Mouse (Mus musculus): ENCODE data around the gene Tnnt3. TPM values are rescaled to one million over a fixed set of nuclear protein-coding genes. Genes with fewer than 3 reads are reported as not detected.

Gene Tnnt3
- polyA plus RNA-seq, 1 experiment, result 48.3 TPM

GRCm38 (mm10) chr7:142560942-142561855, 62.6 kb downstream of the Tnnt3 start:
- 53% methylated on average over 18 of the region's 18 CpGs for WGBS
- no peak for DNase-seq
- H3K27ac ChIP-seq (ENCODE audit: insufficient read depth, low read depth, low read length), result no peak overlapping the region

GRCm38 (mm10) chr7:142561856-142562404, 63.3 kb downstream of the Tnnt3 start:
- no peak overlapping the region for H3K27ac ChIP-seq (ENCODE audit: insufficient read depth, low read depth, low read length)
- TF ChIP-seq CTCF (conservative IDR thresholded peaks at IDR 0.05; ENCODE audit: insufficient read depth, insufficient read length, low read depth, low read length), result no peak
- TF ChIP-seq POLR2A (IDR thresholded peaks at IDR 0.05; ENCODE audit: low read depth, low read length), result no peak

More at GRCm38 (mm10) chr7:142560942-142561855, 62.6 kb downstream of the Tnnt3 start:
- Histone ChIP-seq H3K4me3 (ENCODE audit: insufficient read depth, low read depth, low read length) (no peak overlapping the region), H3K27me3 (replicated peaks; ENCODE audit: control insufficient read depth, insufficient read depth, low read length) (no peaks in the 10 kb centered on the region), H3K4me1 (ENCODE audit: control insufficient read depth, insufficient read depth, low read length) (no peaks in the 10 kb centered on the region), H3K36me3 (ENCODE audit: control insufficient read depth, insufficient read depth, low read length) (no peaks in the 10 kb centered on the region)
- no peak for TF ChIP-seq CTCF (conservative IDR thresholded peaks at IDR 0.05; ENCODE audit: insufficient read depth, insufficient read length, low read depth, low read length)
- TF ChIP-seq POLR2A (IDR thresholded peaks at IDR 0.05; ENCODE audit: low read depth, low read length), result no peak

GRCm38 (mm10) chr7:142563168-142563567, 64.5 kb downstream of the Tnnt3 start:
- Histone ChIP-seq H3K27me3 (replicated peaks; ENCODE audit: control insufficient read depth, insufficient read depth, low read length) (no peaks in the 10 kb centered on the region), H3K4me3 (ENCODE audit: insufficient read depth, low read depth, low read length) (no peak overlapping the region), H3K36me3 (ENCODE audit: control insufficient read depth, insufficient read depth, low read length) (no peaks in the 10 kb centered on the region), H3K4me1 (ENCODE audit: control insufficient read depth, insufficient read depth, low read length) (no peaks in the 10 kb centered on the region), H3K27ac (ENCODE audit: insufficient read depth, low read depth, low read length) (no peak overlapping the region)
- no peak for TF ChIP-seq CTCF (conservative IDR thresholded peaks at IDR 0.05; ENCODE audit: insufficient read depth, insufficient read length, low read depth, low read length)
- TF ChIP-seq POLR2A (IDR thresholded peaks at IDR 0.05; ENCODE audit: low read depth, low read length), result no peak
- whole genome bisulfite sequencing, result 72% methylated on average over 6 of the region's 6 CpGs
- DNase-seq, result no peak

More at GRCm38 (mm10) chr7:142561856-142562404, 63.3 kb downstream of the Tnnt3 start:
- Histone ChIP-seq H3K4me3 (ENCODE audit: insufficient read depth, low read depth, low read length) (no peak overlapping the region), H3K4me1 (ENCODE audit: control insufficient read depth, insufficient read depth, low read length) (no peaks in the 10 kb centered on the region), H3K36me3 (ENCODE audit: control insufficient read depth, insufficient read depth, low read length) (no peaks in the 10 kb centered on the region), H3K27me3 (replicated peaks; ENCODE audit: control insufficient read depth, insufficient read depth, low read length) (no peaks in the 10 kb centered on the region)
- no peak for DNase-seq
- WGBS, result 70% methylated on average over 4 of the region's 4 CpGs

- Histone ChIP-seq H3K27ac (ENCODE audit: insufficient read depth, low read depth, low read length) (no peak overlapping the region), H3K4me1 (ENCODE audit: control insufficient read depth, insufficient read depth, low read length) (no peaks in the 10 kb centered on the region), H3K36me3 (ENCODE audit: control insufficient read depth, insufficient read depth, low read length) (no peaks in the 10 kb centered on the region), H3K27me3 (replicated peaks; ENCODE audit: control insufficient read depth, insufficient read depth, low read length) (no peaks in the 10 kb centered on the region), H3K4me3 (ENCODE audit: insufficient read depth, low read depth, low read length) (no peak overlapping the region)
- TF ChIP-seq CTCF (conservative IDR thresholded peaks at IDR 0.05; ENCODE audit: insufficient read depth, insufficient read length, low read depth, low read length) (no peak), POLR2A (IDR thresholded peaks at IDR 0.05; ENCODE audit: low read depth, low read length) (no peak)
- WGBS, result 49% methylated on average over 11 of the region's 11 CpGs
- DNase-seq, result peak; percentile 5
Observed at GRCm38 (mm10) chr7:142564955-142565643, 66.5 kb downstream of the Tnnt3 start.

Other genes starting within 250 kb of the Tnnt3 start
- gene Gm2431, start 240.5 kb upstream of the Tnnt3 start, polyA plus RNA-seq (2012; rRNA removed), result not detected in 2 replicates
- gene Gm4559, start 224.5 kb upstream of the Tnnt3 start, polyA plus RNA-seq (2012; rRNA removed), result not detected in 2 replicates
- not detected in 2 replicates for gene Krtap5-1, start 201.7 kb upstream of the Tnnt3 start, polyA plus RNA-seq (2012; rRNA removed)
- gene Krtap5-4, start 195.3 kb upstream of the Tnnt3 start, polyA plus RNA-seq (2012; rRNA removed), result not detected in 2 replicates
- 3.1 and 4.1 TPM in 2 replicates for gene Ifitm10, start 125.1 kb upstream of the Tnnt3 start, polyA plus RNA-seq (2012; rRNA removed)
- gene Gm49369, start 116.2 kb upstream of the Tnnt3 start, polyA plus RNA-seq (2012; rRNA removed), result 0.36 TPM in 1 of 2 replicates, not detected in the other
- gene Ctsd, start 110.8 kb upstream of the Tnnt3 start, polyA plus RNA-seq (2012; rRNA removed), result 830 and 897 TPM in 2 replicates
- 1.8 and 3.3 TPM in 2 replicates for gene Syt8, start 64.0 kb upstream of the Tnnt3 start, polyA plus RNA-seq (2012; rRNA removed)
- 0.54 and 103 TPM in 2 replicates for gene Tnni2, start 57.0 kb upstream of the Tnnt3 start, polyA plus RNA-seq (2012; rRNA removed)
- 22.2 and 39.8 TPM in 2 replicates for gene Lsp1, start 38.0 kb upstream of the Tnnt3 start, polyA plus RNA-seq (2012; rRNA removed)
- 10.3 and 11.0 TPM in 2 replicates for gene Mrpl23, start 33.9 kb downstream of the Tnnt3 start, polyA plus RNA-seq (2012; rRNA removed)
- 26.9 and 36.9 TPM in 2 replicates for gene Igf2, start 168.0 kb downstream of the Tnnt3 start, polyA plus RNA-seq (2012; rRNA removed)
- gene Gm49394, start 171.1 kb downstream of the Tnnt3 start, polyA plus RNA-seq (2012; rRNA removed), result 0.03 TPM in 1 of 2 replicates, not detected in the other
- gene Ins2, start 244.5 kb downstream of the Tnnt3 start, polyA plus RNA-seq (2012; rRNA removed), result 0.68 and 0.88 TPM in 2 replicates

Data from kidney, adult 2 months (tissue).